Mouse (Mus musculus): ENCODE measurements around the gene Exo5.

Exo5 gene

GRCm38 (mm10) chr4:120924554-120925299 lies at the start of gene Exo5:
Gene Exo5, minus strand, starts transcription at chr4:120925017.
- DNase-seq (ENCODE audit: low spot score), result peak; percentile 89

GRCm38 (mm10) chr4:120971842-120972241 lies 47.0 kb upstream of the Exo5 start:
- DNase-seq (ENCODE audit: low spot score), result no peak

- DNase-seq (ENCODE audit: low spot score), result peak; percentile 6
These were observed 44.7 kb upstream of the Exo5 start for GRCm38 (mm10) chr4:120969382-120970146.

GRCm38 (mm10) chr4:120968486-120968885 lies 43.7 kb upstream of the Exo5 start:
- DNase-seq (ENCODE audit: low spot score), result no peak

- no peak for DNase-seq (ENCODE audit: low spot score)
These were observed 30.8 kb upstream of the Exo5 start for GRCm38 (mm10) chr4:120955586-120955985.

- no peak for DNase-seq (ENCODE audit: low spot score)
These were observed 28.9 kb upstream of the Exo5 start for GRCm38 (mm10) chr4:120953667-120954066.

GRCm38 (mm10) chr4:120953038-120953437 lies 28.2 kb upstream of the Exo5 start:
- DNase-seq (ENCODE audit: low spot score), result no peak

GRCm38 (mm10) chr4:120952163-120952562 lies 27.3 kb upstream of the Exo5 start:
- DNase-seq (ENCODE audit: low spot score), result peak; percentile 7

GRCm38 (mm10) chr4:120951428-120951973 lies 26.7 kb upstream of the Exo5 start, which contains the start of gene Zfp69:
Gene Zfp69, minus strand, starts transcription at chr4:120951699.
- DNase-seq (ENCODE audit: low spot score), result peak; percentile 74

GRCm38 (mm10) chr4:120950763-120951427 lies 26.1 kb upstream of the Exo5 start:
- DNase-seq (ENCODE audit: low spot score), result peak; percentile 20

GRCm38 (mm10) chr4:120948938-120949337 lies 24.1 kb upstream of the Exo5 start:
- no peak for DNase-seq (ENCODE audit: low spot score)

- DNase-seq (ENCODE audit: low spot score), result no peak
These were observed 10.2 kb upstream of the Exo5 start for GRCm38 (mm10) chr4:120935006-120935405.

GRCm38 (mm10) chr4:120930736-120931135 lies 5.9 kb upstream of the Exo5 start:
- DNase-seq (ENCODE audit: low spot score), result no peak

- no peak for DNase-seq (ENCODE audit: low spot score)
These were observed 3.9 kb upstream of the Exo5 start for GRCm38 (mm10) chr4:120928686-120929085.

- peak; percentile 46 for DNase-seq (ENCODE audit: low spot score)
These were observed 569 bp upstream of the Exo5 start for GRCm38 (mm10) chr4:120925386-120925785.

GRCm38 (mm10) chr4:120921461-120921860 lies 3.4 kb downstream of the Exo5 start:
- DNase-seq (ENCODE audit: low spot score), result no peak

GRCm38 (mm10) chr4:120914501-120914900 lies 10.3 kb downstream of the Exo5 start:
- DNase-seq (ENCODE audit: low spot score), result no peak

GRCm38 (mm10) chr4:120913861-120914260 lies 11.0 kb downstream of the Exo5 start:
- no peak for DNase-seq (ENCODE audit: low spot score)

GRCm38 (mm10) chr4:120913443-120913842 lies 11.4 kb downstream of the Exo5 start:
- no peak for DNase-seq (ENCODE audit: low spot score)

GRCm38 (mm10) chr4:120912866-120913265 lies 12.0 kb downstream of the Exo5 start:
- no peak for DNase-seq (ENCODE audit: low spot score)

GRCm38 (mm10) chr4:120911086-120911485 lies 13.7 kb downstream of the Exo5 start:
- no peak for DNase-seq (ENCODE audit: low spot score)

GRCm38 (mm10) chr4:120909558-120910150 lies 15.2 kb downstream of the Exo5 start:
- peak; percentile 69 for DNase-seq (ENCODE audit: low spot score)
